Mouse (Mus musculus) monocyte, adult 5-6 weeks (primary cell): ENCODE data around the gene Top2a. TPM values are rescaled to one million over a fixed set of nuclear protein-coding genes. Genes with fewer than 3 reads are reported as not detected.

Source experiments
- ATAC-seq: fragments of 153-309, 156-312 bp; replicated peaks from 2 replicates; pipeline ENCODE4 v1.8.0; 2017; ENCODE audit warnings: mild to moderate bottlenecking; ENCODE audit not compliant: low TSS enrichment, insufficient number of reproducible peaks, severe bottlenecking, poor library complexity, low FRiP score
- total RNA-seq: library from RNA; stranded (forward); fragments of 200-1000, 200-491, 200-594 nt; gene quantifications from 3 replicates; pipeline ENCODE4 v1.2.3, GENCODE M21; 2017

Top2a gene
- total RNA-seq, 1 experiment from 2014 or later, result 14.1 TPM

DNA sequence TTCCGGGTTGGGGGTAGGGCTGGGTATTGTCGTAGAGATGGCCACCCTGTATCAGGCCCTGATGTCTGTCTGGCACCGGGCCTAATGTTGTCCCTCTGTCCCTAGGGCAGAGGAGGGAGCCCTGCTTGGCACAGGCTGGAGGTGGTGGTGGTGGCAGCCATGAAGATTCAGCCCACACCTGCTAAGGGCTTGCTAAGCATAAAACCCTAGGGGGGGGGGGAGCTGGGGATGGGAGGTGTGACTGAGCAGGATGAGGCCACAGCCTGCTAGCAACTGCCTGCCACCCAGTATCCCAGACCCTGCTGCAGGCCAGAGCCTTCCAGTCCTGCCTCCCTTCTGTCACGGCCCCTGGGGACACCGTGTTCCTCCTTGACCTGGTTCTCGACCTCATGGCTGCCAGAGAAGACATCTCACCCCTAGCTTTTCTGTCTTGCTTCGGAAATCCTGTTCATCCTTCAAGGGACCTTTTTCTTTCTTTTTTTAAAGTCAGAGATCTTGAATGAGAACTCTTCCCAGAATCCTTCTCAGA is 68.2 kb downstream of the Top2a start:
- ATAC-seq, result no peak

- ATAC-seq, result 0 out of 2 replicates have a peak, but pooled peaks have one; percentile 14
Observed at GRCm38 (mm10) chr11:98954801-98955706, 68.9 kb downstream of the Top2a start.

DNA sequence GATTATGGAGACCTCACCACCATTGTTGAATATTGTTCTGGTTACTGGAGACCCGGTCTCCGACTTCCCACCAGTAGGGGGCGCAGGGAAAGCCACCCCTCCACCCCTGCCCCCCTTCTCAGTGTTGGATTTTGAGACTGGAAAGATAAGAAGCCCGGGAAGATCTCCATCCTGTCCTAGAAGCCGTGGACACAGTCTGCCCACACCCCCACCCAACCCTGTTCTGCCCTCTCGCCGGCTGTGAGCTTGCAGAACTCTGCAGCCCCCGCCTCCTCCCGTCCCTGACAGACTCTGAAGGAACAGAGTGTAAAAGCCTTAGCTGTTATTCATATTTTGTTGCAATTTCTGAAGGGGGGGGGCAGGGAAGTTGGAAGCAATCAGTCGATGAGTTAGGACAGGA is 69.6 kb downstream of the Top2a start:
- ATAC-seq, result no peak

GRCm38 (mm10) chr11:98953835-98954320 is 70.1 kb downstream of the Top2a start:
- ATAC-seq, result no peak

- ATAC-seq, result no peak
Observed at GRCm38 (mm10) chr11:98953361-98953760, 70.6 kb downstream of the Top2a start.

- peak; percentile 69 for ATAC-seq
Observed at GRCm38 (mm10) chr11:98952736-98953135, 71.3 kb downstream of the Top2a start.

DNA sequence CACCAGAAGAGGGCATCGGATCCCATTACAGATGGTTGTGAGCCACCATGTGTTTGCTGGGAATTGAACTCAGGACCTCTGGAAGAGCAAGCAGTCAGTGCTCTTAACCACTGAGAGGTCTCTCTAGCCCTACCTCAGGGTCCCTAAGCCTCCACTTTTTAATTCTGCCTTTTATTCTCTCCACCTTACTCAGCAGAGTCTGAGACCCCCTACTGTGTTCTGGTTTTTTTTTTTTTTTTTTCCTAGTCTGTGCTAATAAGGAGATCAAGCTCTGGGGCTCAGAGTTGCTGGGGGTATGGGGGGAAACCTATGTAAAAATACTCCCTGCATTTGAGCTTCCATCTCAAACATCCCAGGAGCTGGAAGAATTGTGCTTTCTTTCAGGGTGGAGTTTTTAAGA is 71.9 kb downstream of the Top2a start:
- ATAC-seq, result no peak

DNA sequence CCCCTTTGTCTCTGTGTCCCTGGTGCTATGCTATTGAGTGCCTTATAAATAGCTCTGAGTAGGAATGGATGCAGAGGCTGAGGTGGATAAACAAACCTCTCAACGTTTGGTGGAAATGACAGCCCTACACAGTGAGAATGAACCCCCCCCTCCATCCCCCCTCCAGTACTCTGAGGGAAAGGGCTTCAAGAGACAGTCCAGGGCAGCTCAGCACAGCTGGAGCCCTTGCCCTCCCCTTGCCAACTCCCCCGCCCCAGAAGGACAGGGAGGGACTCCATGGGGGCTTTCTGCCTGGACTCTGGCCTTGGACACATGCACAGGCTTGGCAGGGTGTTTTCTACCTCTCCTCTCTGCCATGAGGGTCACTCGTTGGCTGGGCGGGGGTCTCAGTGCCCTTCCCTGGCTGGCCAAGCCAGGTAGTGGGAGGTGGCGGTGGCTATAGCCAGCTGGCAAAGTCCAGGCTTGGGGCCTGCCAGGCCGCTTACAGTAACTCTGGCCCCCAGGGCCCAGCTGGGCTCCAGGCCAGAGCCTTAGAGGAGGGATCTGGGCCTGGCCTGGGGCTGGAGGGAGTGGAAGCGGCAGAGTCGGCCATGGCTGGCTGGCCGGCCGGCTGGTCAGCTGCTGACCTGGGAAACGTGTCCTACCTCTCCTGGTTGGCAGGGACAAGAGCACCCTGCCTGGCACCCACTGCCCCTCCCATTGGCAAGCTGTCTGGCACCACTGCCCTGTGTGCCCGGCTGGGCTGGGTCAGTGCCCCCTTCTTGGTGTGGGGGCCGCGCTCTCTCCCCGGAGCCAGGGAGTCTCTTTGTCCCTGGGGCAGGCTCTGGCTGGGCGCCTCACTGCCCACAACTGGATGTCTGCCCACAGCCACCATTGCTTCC is 72.7 kb downstream of the Top2a start:
- no peak for ATAC-seq

DNA sequence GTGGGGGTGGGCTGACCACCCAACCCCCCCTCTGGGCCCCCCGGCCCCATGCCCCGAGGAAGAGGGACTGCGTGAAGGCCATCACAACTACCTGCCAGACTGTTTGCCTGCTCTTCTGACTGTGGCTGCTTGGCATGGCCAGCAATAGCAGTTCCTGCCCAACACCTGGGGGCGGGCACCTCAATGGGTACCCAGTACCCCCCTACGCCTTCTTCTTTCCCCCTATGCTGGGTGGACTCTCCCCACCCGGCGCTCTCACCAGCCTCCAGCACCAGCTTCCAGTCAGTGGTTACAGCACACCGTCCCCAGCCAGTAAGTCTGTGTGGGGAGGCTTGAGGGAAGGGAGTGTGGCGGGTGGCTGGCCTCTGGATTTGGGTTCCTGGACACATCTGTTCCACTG is 73.5 kb downstream of the Top2a start:
- no peak for ATAC-seq

DNA sequence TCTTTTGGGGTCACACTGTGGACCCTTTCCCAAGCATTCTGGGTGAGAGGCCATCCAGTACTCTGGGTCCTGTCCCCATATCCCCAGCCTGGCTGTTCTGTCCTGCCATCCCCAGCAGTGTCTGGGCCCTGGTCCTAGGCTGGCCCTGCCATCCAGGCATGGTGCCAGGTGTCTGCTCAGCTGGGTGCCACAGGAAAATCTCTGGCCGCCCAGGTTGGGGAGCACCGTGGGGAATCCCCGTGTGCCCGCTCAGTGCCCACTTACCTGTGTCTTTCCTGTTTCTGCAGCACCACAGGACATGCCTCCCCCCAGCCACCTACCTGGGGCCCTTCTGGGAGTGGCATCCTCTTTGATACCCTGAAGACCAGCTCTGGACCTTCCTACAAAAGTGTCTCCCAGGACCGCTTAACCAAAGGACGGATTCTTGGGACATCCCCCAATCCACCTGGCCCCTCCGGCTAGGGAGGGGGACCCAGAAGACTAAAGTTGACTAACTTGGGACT is 74.0 kb downstream of the Top2a start:
- no peak for ATAC-seq

DNA sequence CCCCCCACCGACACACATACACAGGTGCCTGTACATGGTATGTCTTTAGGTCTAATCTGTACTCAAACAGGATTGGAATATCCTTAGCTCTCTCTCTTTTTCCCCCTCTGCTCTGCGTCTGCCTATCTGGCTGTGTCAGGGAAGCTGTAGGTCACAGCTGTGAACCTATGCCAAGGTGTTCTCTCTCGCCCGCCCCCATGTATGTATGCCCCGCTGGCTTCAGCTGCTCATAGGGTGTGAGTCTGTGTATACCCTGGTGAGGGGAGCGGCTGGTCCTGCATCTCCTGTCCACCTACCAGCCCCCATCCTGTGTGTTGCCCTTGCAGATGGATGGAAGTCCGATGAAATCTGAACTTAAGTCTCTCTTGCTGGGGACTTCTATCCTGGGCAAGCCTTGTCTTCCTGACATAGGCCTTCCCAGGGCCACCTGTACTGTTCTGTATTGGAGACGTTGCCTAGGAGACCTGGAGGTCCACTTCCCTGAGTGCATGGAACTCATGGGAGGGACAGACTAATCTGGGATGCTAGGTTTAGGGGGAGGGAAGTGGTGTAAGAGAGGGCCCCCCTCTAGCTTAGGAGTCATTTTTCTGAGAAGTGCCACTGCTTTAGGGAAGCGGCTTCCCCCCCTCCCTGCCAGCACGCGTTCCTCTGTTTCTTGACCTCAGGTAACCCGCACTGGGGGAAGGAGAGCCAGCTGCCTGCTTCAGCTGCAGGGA is 74.6 kb downstream of the Top2a start:
- peak; percentile 10; the same call in 1 of the 2 replicates for ATAC-seq

DNA sequence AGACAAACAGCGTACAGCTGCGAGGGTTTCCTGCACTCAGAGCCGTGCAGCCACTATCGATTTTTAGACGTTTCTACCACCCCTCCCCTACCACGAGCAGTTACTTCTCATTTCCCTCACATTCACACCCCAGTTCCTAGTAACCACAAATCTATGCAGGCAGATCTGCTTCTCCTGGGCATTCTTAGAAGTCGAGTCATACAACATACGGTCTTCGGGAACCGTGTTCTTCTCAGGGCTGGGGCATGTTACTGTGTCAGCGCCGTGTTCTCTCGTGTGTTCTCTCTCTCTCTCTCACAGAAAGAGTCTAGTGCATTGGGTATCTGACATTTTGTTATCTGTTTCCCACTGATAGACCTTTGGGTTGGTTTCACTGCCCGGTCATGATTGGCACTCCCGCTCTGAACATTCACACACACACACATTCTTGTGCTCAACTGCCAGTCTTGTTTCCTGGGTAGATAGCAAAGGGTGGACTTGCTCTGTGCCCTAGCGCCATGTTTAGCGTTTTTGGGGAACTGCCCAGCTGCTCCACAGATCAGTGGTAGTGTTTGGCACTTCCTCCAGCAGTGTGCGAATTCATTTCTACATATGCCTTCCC is 75.9 kb downstream of the Top2a start:
- ATAC-seq, result peak; percentile 28

- ATAC-seq, result no peak
Observed at GRCm38 (mm10) chr11:98945605-98945977, 78.4 kb downstream of the Top2a start.

GRCm38 (mm10) chr11:98944897-98945604 is 78.9 kb downstream of the Top2a start:
- no peak for ATAC-seq

GRCm38 (mm10) chr11:98943741-98944461 is 80.1 kb downstream of the Top2a start:
- no peak for ATAC-seq
